Mouse (Mus musculus) hindbrain, embryonic 14.5 days (tissue): Measurements from ENCODE around the gene Engase. TPM values are rescaled to one million over a fixed set of nuclear protein-coding genes. Genes with fewer than 3 reads are reported as not detected.
A peak's percentile ranks its signal among the peaks of the same experiment; 100 is the strongest.

Experiments
- ATAC-seq: fragments of 200-750 bp; cut with Nextera tagmentation; 2 replicates; pipeline ENCODE4 v1.8.0; 2017; ENCODE audit warnings: moderate number of reproducible peaks, mild to moderate bottlenecking, moderate TSS enrichment, moderate library complexity; ENCODE audit not compliant: low FRiP score
- DNase-seq: peaks from one replicate; pipeline ENCODE4 v3.0.0-alpha.2; 2015; ENCODE audit warnings: low spot score
- H3K27ac ChIP-seq: fragments of 300-500 bp; sonication (generic); 2 replicates; pipeline ENCODE4 v1.5.1; 2014; ENCODE audit warnings: mild to moderate bottlenecking, moderate library complexity
- H3K27me3 ChIP-seq: fragments of 300-500 bp; sonication (generic); 2 replicates; pipeline ENCODE4 v1.6.1; 2014; ENCODE audit warnings: mild to moderate bottlenecking, low read length, mixed read lengths; ENCODE audit not compliant: control insufficient read depth, insufficient read depth
- H3K36me3 ChIP-seq: fragments of 300-500 bp; sonication (generic); replicated peaks from 2 replicates; pipeline ENCODE4 v1.6.1; 2014; ENCODE audit not compliant: control insufficient read depth, insufficient read depth
- H3K4me1 ChIP-seq: fragments of 300-500 bp; sonication (generic); replicated peaks from 2 replicates; pipeline ENCODE4 v1.6.1; 2014; ENCODE audit warnings: antibody characterized with exemption, low read length, mixed read lengths; ENCODE audit not compliant: control insufficient read depth, insufficient read depth
- H3K4me2 ChIP-seq: fragments of 300-500 bp; sonication (generic); replicated peaks from 2 replicates; pipeline ENCODE4 v1.6.1; 2014; ENCODE audit warnings: mild to moderate bottlenecking, moderate library complexity
- H3K4me3 ChIP-seq: fragments of 300-500 bp; sonication (generic); replicated peaks from 2 replicates; pipeline ENCODE4 v1.5.1; 2014; ENCODE audit warnings: mild to moderate bottlenecking, low read length
- H3K9ac ChIP-seq: fragments of 300-500 bp; sonication (generic); 2 replicates; pipeline ENCODE4 v1.6.1; 2014
- H3K9me3 ChIP-seq: fragments of 300-500 bp; sonication (generic); 2 replicates; pipeline ENCODE4 v1.6.1; 2016; ENCODE audit warnings: low read length; ENCODE audit not compliant: control insufficient read depth
- WGBS: fragments of 180-500 bp; shearing (Covaris S2); extraction: QIAGEN DNeasy Blood & Tissue Kit; methylation state at CpG from one replicate; pipeline ENCODE4 v1.1.7; 2014; 5-methylcytosine and 5-hydroxymethylcytosine counted together
- polyA plus RNA-seq: library from polyadenylated mRNA; unstranded; fragments of >200 nt; fragmentation: Nextera tagmentation; extraction: Ambion mirVana; gene quantifications from 2 replicates; pipeline ENCODE4 v1.2.1, GENCODE M21; 2014

Gene Engase
- polyA plus RNA-seq, 1 experiment from 2014 or later, result 5.0 TPM

DNA sequence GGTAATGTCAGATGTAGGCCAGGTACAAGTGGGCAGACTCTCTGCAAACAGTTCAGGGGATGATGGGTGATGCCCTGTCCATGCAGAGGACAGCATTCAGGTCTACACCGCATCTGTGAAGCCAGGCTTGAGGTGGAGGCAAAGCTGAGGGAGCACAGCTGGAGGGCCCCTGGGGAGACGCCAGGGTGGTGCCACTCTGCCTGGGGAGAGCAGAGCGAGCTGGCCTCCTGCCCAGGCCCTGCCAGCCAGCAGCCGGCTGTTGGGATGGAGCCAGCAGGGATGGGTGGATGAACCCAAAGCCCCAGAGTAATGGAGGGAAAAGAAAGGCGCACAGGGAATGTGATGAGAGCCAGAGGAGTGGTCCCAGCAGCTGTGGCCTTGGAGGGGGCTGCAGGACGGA, 35.2 kb downstream of the Engase start:
- Histone ChIP-seq H3K9ac (no peak overlapping the region), H3K36me3 (no peaks in the 10 kb centered on the region), H3K4me3 (no peak overlapping the region), H3K4me1 (peaks cover 21% of the 10 kb centered on the region), H3K27ac (peak overlapping the region; percentile 66), H3K9me3 (no peaks in the 10 kb centered on the region), H3K4me2 (no peak overlapping the region), H3K27me3 (no peaks in the 10 kb centered on the region)
- DNase-seq (peak; percentile 55), ATAC-seq (peak; percentile 28; the same call in 1 of the 2 replicates)
- 44% methylated on average over 6 of the region's 6 CpGs for WGBS

DNA sequence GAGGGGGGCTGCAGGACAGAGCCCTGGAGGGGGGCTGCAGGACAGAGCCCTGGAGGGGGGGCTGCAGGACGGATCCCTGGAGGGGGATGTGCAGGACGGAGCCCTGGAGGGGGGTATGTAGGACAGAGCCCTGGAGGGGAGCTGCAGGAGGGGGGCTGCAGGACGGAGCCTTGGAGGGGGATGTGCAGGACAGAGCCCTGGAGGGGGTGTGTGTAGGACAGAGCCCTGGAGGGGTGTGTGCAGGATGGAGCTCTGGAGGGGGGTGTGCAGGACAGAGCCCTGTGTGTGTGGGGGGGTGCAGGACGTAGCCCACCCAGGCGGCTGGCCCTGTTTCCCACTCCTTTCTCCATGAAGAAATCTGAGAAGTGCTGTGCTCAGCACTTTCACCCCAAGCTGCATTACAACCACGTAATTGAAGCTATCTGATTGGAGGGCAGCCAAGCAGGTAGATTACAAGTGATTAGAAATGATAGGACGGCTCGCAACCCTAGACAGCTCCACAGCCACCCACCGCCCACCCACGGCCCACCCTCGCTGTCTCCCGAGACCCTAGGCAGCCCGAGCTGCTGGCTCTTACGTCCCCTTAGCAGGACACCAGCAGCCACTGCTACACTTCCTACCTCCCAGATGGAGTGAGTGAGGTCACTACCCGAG, 35.8 kb downstream of the Engase start:
- Histone ChIP-seq H3K4me3 (no peak overlapping the region), H3K36me3 (no peaks in the 10 kb centered on the region), H3K9ac (peak overlapping the region; percentile 8; the same call in 1 of the 2 replicates), H3K4me1 (peaks cover 21% of the 10 kb centered on the region), H3K9me3 (no peaks in the 10 kb centered on the region), H3K4me2 (no peak overlapping the region), H3K27ac (peak overlapping the region; percentile 66), H3K27me3 (no peaks in the 10 kb centered on the region)
- DNase-seq (peak; percentile 45), ATAC-seq (peak; percentile 54)
- 36% methylated on average over 14 of the region's 15 CpGs for WGBS

DNA sequence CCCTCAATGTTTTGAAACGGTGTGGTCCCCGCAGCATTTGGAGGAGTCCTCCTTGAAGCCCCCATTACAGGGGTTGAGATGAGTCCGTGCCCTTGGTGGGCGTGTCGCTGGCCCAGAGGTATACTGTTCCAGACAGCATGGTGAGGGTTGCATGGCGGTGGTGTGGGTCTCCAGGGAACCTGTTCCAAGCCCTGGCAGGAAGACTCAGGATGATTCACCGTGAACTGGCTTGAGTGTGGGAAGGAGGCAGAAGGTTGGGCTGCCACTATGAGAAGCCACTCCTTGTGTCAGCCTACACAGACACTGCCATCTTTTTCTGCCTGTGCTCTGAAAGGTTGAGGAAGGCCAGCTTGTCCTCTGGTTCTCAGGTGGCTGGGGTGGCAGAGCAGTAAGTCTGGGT, 41.3 kb downstream of the Engase start:
- H3K4me3 ChIP-seq, result no peak overlapping the region
- WGBS, result 76% methylated on average over 7 of the region's 7 CpGs
- H3K4me2 ChIP-seq, result no peak overlapping the region
- H3K9me3 ChIP-seq, result no peaks in the 10 kb centered on the region
- no peak for DNase-seq
- no peak for ATAC-seq
- H3K4me1 ChIP-seq, result peaks cover 5% of the 10 kb centered on the region
- H3K36me3 ChIP-seq, result no peaks in the 10 kb centered on the region
- no peak overlapping the region for H3K27ac ChIP-seq
- H3K9ac ChIP-seq, result no peak overlapping the region
- no peaks in the 10 kb centered on the region for H3K27me3 ChIP-seq

DNA sequence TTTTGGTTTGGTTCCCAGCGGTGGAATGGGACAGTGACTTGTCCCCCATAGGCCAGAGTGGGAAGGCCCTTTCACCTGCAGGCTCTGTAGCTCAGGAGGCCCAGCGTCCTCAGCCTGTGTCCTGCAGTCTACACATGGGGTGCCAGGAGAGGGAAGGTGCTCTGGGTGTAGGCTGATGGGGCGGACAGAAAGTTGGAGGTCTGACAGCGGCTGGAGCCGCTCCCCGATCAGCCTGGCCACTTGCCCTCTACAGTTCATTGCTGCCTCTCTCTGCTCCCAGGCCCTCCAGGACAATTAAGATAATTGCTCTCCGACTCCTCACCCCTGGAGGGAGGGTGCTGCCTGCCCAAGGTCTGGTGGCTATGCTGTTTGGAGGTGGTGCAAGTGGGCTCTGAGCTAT, 42.1 kb downstream of the Engase start:
- Histone ChIP-seq H3K9me3 (no peaks in the 10 kb centered on the region), H3K4me3 (no peak overlapping the region), H3K9ac (no peak overlapping the region), H3K27ac (no peak overlapping the region), H3K36me3 (no peaks in the 10 kb centered on the region), H3K4me2 (no peak overlapping the region), H3K4me1 (no peaks in the 10 kb centered on the region), H3K27me3 (no peaks in the 10 kb centered on the region)
- ATAC-seq (no peak), DNase-seq (no peak)
- WGBS, result 86% methylated on average over 7 of the region's 7 CpGs

- H3K27me3 ChIP-seq, result no peaks in the 10 kb centered on the region
- ATAC-seq (no peak), DNase-seq (no peak)
- no peaks in the 10 kb centered on the region for H3K9me3 ChIP-seq
- no peak overlapping the region for H3K4me3 ChIP-seq
- no peak overlapping the region for H3K9ac ChIP-seq
- no peak overlapping the region for H3K4me2 ChIP-seq
- H3K36me3 ChIP-seq, result no peaks in the 10 kb centered on the region
- WGBS, result 64% methylated on average over 5 of the region's 5 CpGs
- peaks cover 10% of the 10 kb centered on the region for H3K4me1 ChIP-seq
- no peak overlapping the region for H3K27ac ChIP-seq
These were observed 43.6 kb downstream of the Engase start for GRCm38 (mm10) chr11:118520251-118520650.

GRCm38 (mm10) chr11:118520932-118521331, 44.3 kb downstream of the Engase start:
- no peaks in the 10 kb centered on the region for H3K9me3 ChIP-seq
- H3K4me1 ChIP-seq, result peaks cover 17% of the 10 kb centered on the region
- no peak overlapping the region for H3K4me3 ChIP-seq
- WGBS, result 69% methylated on average over 2 of the region's 2 CpGs
- ATAC-seq, result no peak
- H3K4me2 ChIP-seq, result no peak overlapping the region
- H3K36me3 ChIP-seq, result no peaks in the 10 kb centered on the region
- H3K27me3 ChIP-seq, result no peaks in the 10 kb centered on the region
- no peak overlapping the region for H3K9ac ChIP-seq
- no peak for DNase-seq
- H3K27ac ChIP-seq, result no peak overlapping the region

DNA sequence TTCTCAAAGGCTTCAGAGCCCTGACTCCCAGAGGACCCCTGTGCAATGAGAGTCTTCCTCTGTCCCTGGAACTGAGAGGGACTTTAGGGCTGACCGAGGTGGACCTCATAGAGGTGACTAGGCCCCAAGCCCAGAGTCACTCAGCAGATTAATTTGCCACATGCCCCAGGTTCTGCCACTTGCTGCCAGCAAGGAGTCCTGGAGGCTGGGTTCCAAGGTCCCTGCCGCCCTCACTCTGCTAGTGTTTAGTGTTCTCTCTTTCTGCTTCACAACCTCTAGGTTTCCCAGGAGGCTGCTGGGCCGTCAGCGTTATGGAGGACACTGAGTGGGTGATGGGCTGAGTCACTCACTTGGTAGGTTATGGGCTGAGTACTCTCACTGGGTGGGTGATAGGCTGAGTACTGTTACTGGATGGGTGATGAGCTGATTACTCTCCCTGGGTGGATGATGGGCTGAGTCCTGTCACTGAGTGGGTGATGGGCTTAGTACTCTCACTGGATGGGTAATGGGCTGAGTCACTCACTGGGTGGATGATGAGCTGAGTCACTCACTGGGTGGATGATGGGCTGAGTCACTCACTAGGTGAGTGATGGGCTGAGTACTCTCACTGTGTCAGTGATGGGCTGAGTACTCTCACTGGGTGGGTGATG, 47.0 kb downstream of the Engase start:
- DNase-seq, result no peak
- Histone ChIP-seq H3K9ac (no peak overlapping the region), H3K4me3 (no peak overlapping the region), H3K4me2 (no peak overlapping the region), H3K9me3 (no peaks in the 10 kb centered on the region), H3K27ac (no peak overlapping the region), H3K36me3 (no peaks in the 10 kb centered on the region), H3K4me1 (peaks cover 29% of the 10 kb centered on the region), H3K27me3 (no peaks in the 10 kb centered on the region)
- 84% methylated on average over 4 of the region's 4 CpGs for WGBS
- no peak for ATAC-seq

DNA sequence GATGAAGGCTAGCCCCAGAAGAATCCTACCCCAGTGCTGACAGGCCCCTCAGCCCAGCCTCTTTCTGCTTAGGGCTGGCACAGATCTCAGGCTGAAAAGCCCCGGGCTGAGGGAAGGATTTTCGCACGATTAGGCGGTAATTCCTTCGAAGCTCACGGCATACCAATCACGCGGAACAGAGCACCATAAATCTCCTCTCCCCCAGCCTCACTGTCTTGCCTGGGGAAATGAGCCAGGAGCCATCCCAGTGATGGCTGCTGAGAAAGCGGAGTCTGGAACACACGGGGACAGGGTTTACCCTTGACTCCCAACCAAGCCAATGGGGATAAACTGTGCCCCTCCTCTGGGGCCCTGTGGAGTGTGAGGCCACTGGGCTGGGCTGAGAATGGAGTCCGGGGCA, 48.4 kb downstream of the Engase start:
- WGBS, result 36% methylated on average over 11 of the region's 11 CpGs
- H3K9ac ChIP-seq, result 0 out of 2 replicates have a peak overlapping the region, but pooled peaks have one; percentile 40
- DNase-seq (peak; percentile 63), ATAC-seq (peak; percentile 51)
- peaks cover 38% of the 10 kb centered on the region for H3K4me1 ChIP-seq
- H3K4me2 ChIP-seq, result no peak overlapping the region
- H3K4me3 ChIP-seq, result no peak overlapping the region
- H3K27ac ChIP-seq, result peak overlapping the region; percentile 76
- H3K9me3 ChIP-seq, result no peaks in the 10 kb centered on the region
- no peaks in the 10 kb centered on the region for H3K36me3 ChIP-seq
- H3K27me3 ChIP-seq, result no peaks in the 10 kb centered on the region

DNA sequence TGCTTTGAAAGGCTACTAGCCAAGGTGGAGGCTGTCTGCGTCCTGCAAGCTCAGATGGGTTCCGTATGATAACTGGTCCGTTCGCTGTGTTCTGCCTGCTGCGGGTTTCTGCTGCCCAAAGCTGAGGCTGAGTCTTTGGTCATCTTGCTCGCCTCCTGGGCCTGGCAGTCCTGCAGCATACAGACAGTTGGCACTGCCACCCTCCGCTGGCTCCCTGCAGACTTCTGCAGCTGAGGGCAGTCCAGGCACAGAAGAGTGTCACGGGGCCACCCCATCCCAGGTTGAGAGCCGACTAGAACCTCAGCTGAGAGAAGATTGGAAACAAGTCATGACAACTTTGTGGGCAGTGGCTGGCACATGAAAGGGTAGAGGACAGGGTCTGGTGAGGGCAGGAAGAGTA, 52.1 kb downstream of the Engase start:
- H3K9me3 ChIP-seq, result no peaks in the 10 kb centered on the region
- H3K36me3 ChIP-seq, result no peaks in the 10 kb centered on the region
- DNase-seq (no peak), ATAC-seq (no peak)
- WGBS, result 90% methylated on average over 9 of the region's 9 CpGs
- H3K9ac ChIP-seq, result no peak overlapping the region
- H3K4me3 ChIP-seq, result no peak overlapping the region
- no peaks in the 10 kb centered on the region for H3K27me3 ChIP-seq
- H3K27ac ChIP-seq, result no peak overlapping the region
- peaks cover 45% of the 10 kb centered on the region for H3K4me1 ChIP-seq
- no peak overlapping the region for H3K4me2 ChIP-seq
